Mouse (Mus musculus): ENCODE measurements around the gene Pitpnc1. TPM values are rescaled to one million over a fixed set of nuclear protein-coding genes. Genes with fewer than 3 reads are reported as not detected.
A peak's percentile ranks its signal among the peaks of the same experiment; 100 is the strongest.

Gene Pitpnc1
- polyA plus RNA-seq, 1 experiment, result 11.3 TPM

- peak overlapping the region; percentile 75 for H3K4me3 ChIP-seq (ENCODE audit: control insufficient read depth, insufficient read depth, low read length)
- H3K27ac ChIP-seq (ENCODE audit: control insufficient read depth, insufficient read depth, low read length), result peak overlapping the region; percentile 3; the same call in 1 of the 2 replicates
- H3K27me3 ChIP-seq (ENCODE audit: control insufficient read depth, insufficient read depth, low read length), result no peaks in the 10 kb centered on the region
- 1% methylated on average over 37 of the region's 38 CpGs for WGBS
- H3K36me3 ChIP-seq (ENCODE audit: control insufficient read depth, insufficient read depth, low read length), result no peaks in the 10 kb centered on the region
- peaks cover 16% of the 10 kb centered on the region for H3K4me1 ChIP-seq (replicated peaks; ENCODE audit: control insufficient read depth, insufficient read depth, low read length)
- TF ChIP-seq CTCF (IDR thresholded peaks at IDR 0.05; ENCODE audit: borderline replicate concordance, control insufficient read depth, extremely low read depth, insufficient read depth, low read length, poor library complexity) (peak; percentile 96), POLR2A (IDR thresholded peaks at IDR 0.05; ENCODE audit: control insufficient read depth, extremely low read depth, insufficient read depth, low read length, poor library complexity) (0 out of 2 replicates have a peak, but pooled peaks have one; percentile 23)
- peak; percentile 76 for DNase-seq
These were observed 1.4 kb downstream of the Pitpnc1 start for GRCm38 (mm10) chr11:107469031-107469522.

- DNase-seq, result no peak
- Histone ChIP-seq H3K27me3 (ENCODE audit: control insufficient read depth, insufficient read depth, low read length) (no peaks in the 10 kb centered on the region), H3K4me1 (replicated peaks; ENCODE audit: control insufficient read depth, insufficient read depth, low read length) (peaks cover 21% of the 10 kb centered on the region), H3K27ac (ENCODE audit: control insufficient read depth, insufficient read depth, low read length) (no peak overlapping the region), H3K4me3 (ENCODE audit: control insufficient read depth, insufficient read depth, low read length) (peak overlapping the region; percentile 75), H3K36me3 (ENCODE audit: control insufficient read depth, insufficient read depth, low read length) (no peaks in the 10 kb centered on the region)
- WGBS, result 13% methylated on average over 16 of the region's 16 CpGs
- no peak for TF ChIP-seq CTCF (IDR thresholded peaks at IDR 0.05; ENCODE audit: borderline replicate concordance, control insufficient read depth, extremely low read depth, insufficient read depth, low read length, poor library complexity)
- TF ChIP-seq POLR2A (IDR thresholded peaks at IDR 0.05; ENCODE audit: control insufficient read depth, extremely low read depth, insufficient read depth, low read length, poor library complexity), result no peak
These were observed 2.1 kb downstream of the Pitpnc1 start for GRCm38 (mm10) chr11:107468252-107469030.

GRCm38 (mm10) chr11:107466611-107467391 lies 3.7 kb downstream of the Pitpnc1 start:
- Histone ChIP-seq H3K27me3 (ENCODE audit: control insufficient read depth, insufficient read depth, low read length) (no peaks in the 10 kb centered on the region), H3K27ac (ENCODE audit: control insufficient read depth, insufficient read depth, low read length) (no peak overlapping the region), H3K4me3 (ENCODE audit: control insufficient read depth, insufficient read depth, low read length) (no peak overlapping the region), H3K36me3 (ENCODE audit: control insufficient read depth, insufficient read depth, low read length) (no peaks in the 10 kb centered on the region), H3K4me1 (replicated peaks; ENCODE audit: control insufficient read depth, insufficient read depth, low read length) (peaks cover 24% of the 10 kb centered on the region)
- 82% methylated on average over 6 of the region's 6 CpGs for WGBS
- no peak for TF ChIP-seq POLR2A (IDR thresholded peaks at IDR 0.05; ENCODE audit: control insufficient read depth, extremely low read depth, insufficient read depth, low read length, poor library complexity)
- TF ChIP-seq CTCF (IDR thresholded peaks at IDR 0.05; ENCODE audit: borderline replicate concordance, control insufficient read depth, extremely low read depth, insufficient read depth, low read length, poor library complexity), result no peak
- no peak for DNase-seq

GRCm38 (mm10) chr11:107465969-107466368 lies 4.5 kb downstream of the Pitpnc1 start:
- no peaks in the 10 kb centered on the region for H3K27me3 ChIP-seq (ENCODE audit: control insufficient read depth, insufficient read depth, low read length)
- no peak for DNase-seq
- H3K4me3 ChIP-seq (ENCODE audit: control insufficient read depth, insufficient read depth, low read length), result no peak overlapping the region
- 11% methylated on average over 1 of the region's 1 CpGs for WGBS
- no peaks in the 10 kb centered on the region for H3K36me3 ChIP-seq (ENCODE audit: control insufficient read depth, insufficient read depth, low read length)
- no peak overlapping the region for H3K27ac ChIP-seq (ENCODE audit: control insufficient read depth, insufficient read depth, low read length)
- H3K4me1 ChIP-seq (replicated peaks; ENCODE audit: control insufficient read depth, insufficient read depth, low read length), result peaks cover 22% of the 10 kb centered on the region
- no peak for TF ChIP-seq CTCF (IDR thresholded peaks at IDR 0.05; ENCODE audit: borderline replicate concordance, control insufficient read depth, extremely low read depth, insufficient read depth, low read length, poor library complexity)
- TF ChIP-seq POLR2A (IDR thresholded peaks at IDR 0.05; ENCODE audit: control insufficient read depth, extremely low read depth, insufficient read depth, low read length, poor library complexity), result no peak

GRCm38 (mm10) chr11:107465041-107465440 lies 5.5 kb downstream of the Pitpnc1 start:
- Histone ChIP-seq H3K4me1 (replicated peaks; ENCODE audit: control insufficient read depth, insufficient read depth, low read length) (peaks cover 20% of the 10 kb centered on the region), H3K27me3 (ENCODE audit: control insufficient read depth, insufficient read depth, low read length) (no peaks in the 10 kb centered on the region), H3K27ac (ENCODE audit: control insufficient read depth, insufficient read depth, low read length) (no peak overlapping the region), H3K36me3 (ENCODE audit: control insufficient read depth, insufficient read depth, low read length) (no peaks in the 10 kb centered on the region), H3K4me3 (ENCODE audit: control insufficient read depth, insufficient read depth, low read length) (no peak overlapping the region)
- no peak for DNase-seq
- 56% methylated on average over 4 of the region's 4 CpGs for WGBS
- no peak for TF ChIP-seq POLR2A (IDR thresholded peaks at IDR 0.05; ENCODE audit: control insufficient read depth, extremely low read depth, insufficient read depth, low read length, poor library complexity)
- no peak for TF ChIP-seq CTCF (IDR thresholded peaks at IDR 0.05; ENCODE audit: borderline replicate concordance, control insufficient read depth, extremely low read depth, insufficient read depth, low read length, poor library complexity)

- H3K4me3 ChIP-seq (ENCODE audit: control insufficient read depth, insufficient read depth, low read length), result no peak overlapping the region
- H3K27me3 ChIP-seq (ENCODE audit: control insufficient read depth, insufficient read depth, low read length), result no peaks in the 10 kb centered on the region
- no peaks in the 10 kb centered on the region for H3K36me3 ChIP-seq (ENCODE audit: control insufficient read depth, insufficient read depth, low read length)
- peaks cover 20% of the 10 kb centered on the region for H3K4me1 ChIP-seq (replicated peaks; ENCODE audit: control insufficient read depth, insufficient read depth, low read length)
- DNase-seq, result peak; percentile 44
- peak overlapping the region; percentile 63; the same call in 1 of the 2 replicates for H3K27ac ChIP-seq (ENCODE audit: control insufficient read depth, insufficient read depth, low read length)
- no peak for TF ChIP-seq CTCF (IDR thresholded peaks at IDR 0.05; ENCODE audit: borderline replicate concordance, control insufficient read depth, extremely low read depth, insufficient read depth, low read length, poor library complexity)
- TF ChIP-seq POLR2A (IDR thresholded peaks at IDR 0.05; ENCODE audit: control insufficient read depth, extremely low read depth, insufficient read depth, low read length, poor library complexity), result no peak
- WGBS, result 18% methylated on average over 6 of the region's 6 CpGs
These were observed 6.4 kb downstream of the Pitpnc1 start for GRCm38 (mm10) chr11:107464141-107464540.

Measured in thymus, adult 2 months (tissue).